Mouse (Mus musculus): ENCODE data around the gene Spata17. TPM values are rescaled to one million over a fixed set of nuclear protein-coding genes. Genes with fewer than 3 reads are reported as not detected.

Spata17 gene
- total RNA-seq, 2 experiments from 2014 or later: not detected

- no peak for DNase-seq (ENCODE audit: low spot score in 2 of 2)
Measured at GRCm38 (mm10) chr1:187006227-187006925, 208.9 kb downstream of the Spata17 start.

- DNase-seq (ENCODE audit: low spot score in 2 of 2): no peak
Measured at GRCm38 (mm10) chr1:187004306-187004705, 211.0 kb downstream of the Spata17 start.

GRCm38 (mm10) chr1:187003441-187003861 is 211.8 kb downstream of the Spata17 start:
- no peak for DNase-seq (ENCODE audit: low spot score in 2 of 2)

- DNase-seq (ENCODE audit: low spot score in 2 of 2): no peak
Measured at GRCm38 (mm10) chr1:186997596-186998304, 217.5 kb downstream of the Spata17 start.

Other genes starting within 250 kb of the Spata17 start
- not detected for gene D1Pas1, start 248.0 kb downstream of the Spata17 start, total RNA-seq (2021)
- 10 to 100 TPM; 14.5 to 18.3 TPM for gene Gpatch2, start within 50 bp of the Spata17 start, total RNA-seq (2021)